Mouse (Mus musculus) urinary bladder, adult 18-20 months (tissue): Measurements from ENCODE around the gene Ogfod1.
A peak's percentile ranks its signal among the peaks of the same experiment; 100 is the strongest.

Source experiments
- DNase-seq, 2 experiments: peaks; one replicate each; pipeline ENCODE4 v3.0.0; 2022; ENCODE audit warnings: low spot score in 2 of 2, mixed read lengths in 2 of 2

Gene Ogfod1

GRCm38 (mm10) chr8:94068793-94069192 lies 31.8 kb downstream of the Ogfod1 start:
- no peak for DNase-seq

- DNase-seq = no peak
Measured at GRCm38 (mm10) chr8:94076461-94077192, 39.6 kb downstream of the Ogfod1 start.

GRCm38 (mm10) chr8:94087964-94088363 lies 51.0 kb downstream of the Ogfod1 start:
- no peak for DNase-seq

GRCm38 (mm10) chr8:94089715-94090114 lies 52.7 kb downstream of the Ogfod1 start:
- DNase-seq = no peak

GRCm38 (mm10) chr8:94092848-94093247 lies 55.9 kb downstream of the Ogfod1 start:
- no peak for DNase-seq

- DNase-seq = no peak
Measured at GRCm38 (mm10) chr8:94094281-94094680, 57.3 kb downstream of the Ogfod1 start.

GRCm38 (mm10) chr8:94098081-94098974 lies 61.3 kb downstream of the Ogfod1 start, which contains the start of gene Bbs2:
Gene Bbs2 (minus strand): TSS chr8:94098928.
- DNase-seq = peak; percentile 95 to 99

- DNase-seq = no peak
Measured at GRCm38 (mm10) chr8:94098996-94099395, 62.0 kb downstream of the Ogfod1 start.

- DNase-seq = no peak
Measured at GRCm38 (mm10) chr8:94104146-94104545, 67.1 kb downstream of the Ogfod1 start.

- no peak for DNase-seq
Measured at GRCm38 (mm10) chr8:94107871-94108270, 70.9 kb downstream of the Ogfod1 start.

- DNase-seq = no peak
Measured at GRCm38 (mm10) chr8:94109396-94109795, 72.4 kb downstream of the Ogfod1 start.

GRCm38 (mm10) chr8:94109835-94110234 lies 72.8 kb downstream of the Ogfod1 start:
- no peak for DNase-seq

- no peak for DNase-seq
Measured at GRCm38 (mm10) chr8:94110526-94111177, 73.7 kb downstream of the Ogfod1 start.

- no peak for DNase-seq
Measured at GRCm38 (mm10) chr8:94113435-94113834, 76.4 kb downstream of the Ogfod1 start.

- no peak for DNase-seq
Measured at GRCm38 (mm10) chr8:94113972-94114371, 77.0 kb downstream of the Ogfod1 start.
